Mouse (Mus musculus) neural tube, embryonic 13.5 days (tissue): ENCODE results near the gene Olfr1225. TPM values are rescaled to one million over a fixed set of nuclear protein-coding genes. Genes with fewer than 3 reads are reported as not detected.
"Not testable (repeated sequence)": the region's sequence is repeated elsewhere in the genome, so short reads cannot be mapped to it uniquely, and the experiment has no call there.

Experiments used
- ATAC-seq: fragments of 200-750 bp; cut with Nextera tagmentation; 2 replicates; pipeline ENCODE4 v1.8.0; 2017; ENCODE audit warnings: low read depth, mild to moderate bottlenecking, moderate TSS enrichment, moderate library complexity
- H3K27ac ChIP-seq: fragments of 300-500 bp; sonication (generic); replicated peaks from 2 replicates; pipeline ENCODE4 v1.5.1; 2015; ENCODE audit warnings: moderate library complexity, mild to moderate bottlenecking, inconsistent platforms
- H3K27me3 ChIP-seq: fragments of 300-500 bp; sonication (generic); 2 replicates; pipeline ENCODE4 v1.6.1; 2015; ENCODE audit warnings: mild to moderate bottlenecking, inconsistent platforms
- H3K36me3 ChIP-seq: fragments of 300-500 bp; sonication (generic); 2 replicates; pipeline ENCODE4 v1.6.1; 2015; ENCODE audit warnings: mild to moderate bottlenecking, inconsistent platforms
- H3K4me1 ChIP-seq: fragments of 300-500 bp; sonication (generic); replicated peaks from 2 replicates; pipeline ENCODE4 v1.6.1; 2015; ENCODE audit warnings: inconsistent platforms
- H3K4me2 ChIP-seq: fragments of 300-500 bp; sonication (generic); 2 replicates; pipeline ENCODE4 v1.6.1; 2015; ENCODE audit warnings: inconsistent platforms, mild to moderate bottlenecking, moderate library complexity
- H3K4me3 ChIP-seq: fragments of 300-500 bp; sonication (generic); 2 replicates; pipeline ENCODE4 v1.5.1; 2015; ENCODE audit warnings: mild to moderate bottlenecking, inconsistent platforms
- H3K9ac ChIP-seq: fragments of 300-500 bp; sonication (generic); 2 replicates; pipeline ENCODE4 v1.6.1; 2015; ENCODE audit warnings: moderate library complexity, mild to moderate bottlenecking, inconsistent platforms
- H3K9me3 ChIP-seq: fragments of 300-500 bp; sonication (generic); 2 replicates; pipeline ENCODE4 v1.6.1; 2016; ENCODE audit warnings: inconsistent platforms
- WGBS: fragments of 180-500 bp; shearing (Covaris S2); methylation state at CpG from one replicate; pipeline ENCODE4 v1.1.7; 2015; 5-methylcytosine and 5-hydroxymethylcytosine counted together
- polyA plus RNA-seq: library from polyadenylated mRNA; unstranded; fragments of >200 nt; fragmentation: Nextera tagmentation; extraction: Ambion mirVana; gene quantifications from 2 replicates; pipeline ENCODE4 v1.2.1, GENCODE M21; 2015

Gene Olfr1225
- not detected in 2 replicates for polyA plus RNA-seq

DNA sequence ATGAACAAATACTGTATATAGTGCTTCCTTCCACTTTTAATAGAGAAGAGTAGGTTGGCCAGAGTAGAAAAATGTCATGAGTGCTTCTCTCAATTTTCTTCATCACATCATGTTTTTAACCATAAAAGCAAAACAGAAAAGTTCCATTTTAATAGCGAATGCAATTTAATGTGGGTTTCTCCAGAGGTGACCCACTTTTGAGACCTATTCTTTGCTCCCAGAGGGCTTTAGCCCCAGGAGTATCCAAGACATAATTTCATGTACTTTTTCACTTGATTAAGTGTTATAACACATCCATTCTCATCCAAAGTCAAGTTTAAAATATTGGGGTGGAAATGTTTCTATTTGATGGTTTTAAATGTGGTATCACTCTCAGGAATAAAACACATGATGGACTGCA is at the start of gene Olfr1225:
TSS of gene Olfr1225 (minus strand) at position 101 of the 400 bp plus-strand sequence.
- H3K27ac ChIP-seq: no peak within 1 kb of the TSS
- H3K4me3 ChIP-seq: no peak within 1 kb of the TSS
- WGBS: 90% methylated on average over 1 of the region's 1 CpGs
- no peaks in the 10 kb centered on the region for H3K36me3 ChIP-seq
- H3K4me1 ChIP-seq: no peaks in the 10 kb centered on the region
- no peaks in the 10 kb centered on the region for H3K9me3 ChIP-seq
- H3K27me3 ChIP-seq: no peaks in the 10 kb centered on the region
- H3K9ac ChIP-seq: no peak within 1 kb of the TSS
- no peak within 1 kb of the TSS for H3K4me2 ChIP-seq
- no peak for ATAC-seq

DNA sequence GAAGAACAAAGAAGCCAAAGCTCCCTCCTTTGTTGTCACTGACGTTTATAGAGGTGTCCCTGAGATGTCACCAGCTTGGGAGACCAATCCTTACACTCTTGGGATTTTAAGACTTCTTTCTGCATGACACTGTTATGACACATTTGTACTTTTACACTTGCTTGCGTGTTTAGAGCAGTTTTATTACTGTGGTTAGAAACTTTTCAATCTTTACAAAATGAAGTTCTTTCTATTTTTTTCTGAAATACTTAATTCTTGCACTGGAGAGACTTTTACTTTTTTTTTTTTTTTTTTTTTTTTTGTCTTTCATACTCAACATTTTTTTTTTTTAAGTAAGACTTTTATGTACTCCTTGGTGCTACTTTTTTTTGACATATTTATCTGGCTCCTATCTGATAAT is 25.5 kb upstream of the Olfr1225 start, which contains the start of gene Olfr1226:
TSS of gene Olfr1226 (minus strand) at position 101 of the 400 bp plus-strand sequence.
- no peak for ATAC-seq
- WGBS: 61% methylated on average over 2 of the region's 2 CpGs

DNA sequence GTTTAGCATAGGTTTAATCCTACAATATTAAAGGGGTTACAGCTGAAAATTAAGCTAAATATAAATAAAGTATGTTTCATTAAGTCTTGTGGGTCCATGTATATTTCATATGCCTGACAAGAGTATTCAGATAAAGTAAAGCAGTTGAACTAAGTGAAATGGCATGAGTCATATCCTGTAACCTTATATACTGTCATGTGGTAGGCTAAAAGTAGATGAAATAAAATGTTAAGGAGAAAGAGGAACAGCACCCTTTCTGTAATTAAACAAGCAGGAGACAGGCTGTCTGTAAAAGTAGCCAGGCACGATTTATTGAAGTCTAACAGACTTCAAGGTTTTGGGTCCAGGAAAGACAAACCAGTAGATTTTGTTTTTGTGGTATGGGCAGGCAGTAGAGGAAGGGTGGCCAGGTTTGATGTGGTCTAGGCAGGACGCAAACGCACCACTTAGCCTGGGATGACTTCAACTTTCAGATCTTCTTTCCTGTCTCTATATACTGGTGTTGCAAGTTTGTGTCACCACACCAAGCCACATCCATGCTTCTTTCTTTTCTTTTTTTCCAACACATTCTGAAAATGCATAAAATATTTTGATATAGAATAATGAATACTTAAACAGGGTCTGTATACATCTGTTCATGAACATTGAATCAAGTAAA is 22.0 kb upstream of the Olfr1225 start:
- Histone ChIP-seq H3K36me3 (no peaks in the 10 kb centered on the region), H3K4me3 (no peak overlapping the region), H3K4me2 (no peak overlapping the region), H3K9ac (no peak overlapping the region), H3K27ac (no peak overlapping the region), H3K9me3 (no peaks in the 10 kb centered on the region), H3K27me3 (no peaks in the 10 kb centered on the region), H3K4me1 (no peaks in the 10 kb centered on the region)
- ATAC-seq: no peak
- WGBS: 92% methylated on average over 3 of the region's 3 CpGs

More for the DNA sequence above, 25.5 kb upstream of the Olfr1225 start, which contains the start of gene Olfr1226:
- H3K4me3 ChIP-seq: no peak within 1 kb of the TSS
- H3K27me3 ChIP-seq: no peaks in the 10 kb centered on the region
- H3K9ac ChIP-seq: no peak within 1 kb of the TSS
- no peaks in the 10 kb centered on the region for H3K36me3 ChIP-seq
- no peak within 1 kb of the TSS for H3K27ac ChIP-seq
- H3K4me2 ChIP-seq: no peak within 1 kb of the TSS
- no peaks in the 10 kb centered on the region for H3K4me1 ChIP-seq
- H3K9me3 ChIP-seq: no peaks in the 10 kb centered on the region

DNA sequence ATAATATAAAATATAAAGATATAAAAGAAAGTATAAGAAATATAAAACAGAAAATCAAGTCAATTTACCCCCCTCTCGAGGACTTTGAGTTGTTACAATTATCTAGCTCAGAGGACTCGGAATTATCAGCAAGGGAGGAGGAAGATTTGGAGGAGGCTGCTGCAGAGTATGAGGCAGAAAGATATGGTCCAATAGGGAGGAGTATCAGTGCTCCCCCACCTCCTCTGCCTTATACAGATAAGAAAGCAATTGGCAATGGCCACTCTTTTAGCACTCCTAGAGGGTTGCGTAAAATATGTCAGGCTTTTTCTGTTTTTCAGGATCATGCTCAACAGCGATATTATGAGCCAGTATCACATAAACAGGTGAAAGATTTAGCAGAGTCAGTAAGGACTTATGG is 9.8 kb downstream of the Olfr1225 start:
- not testable (repeated sequence) for H3K4me3 ChIP-seq, H3K9me3 ChIP-seq, H3K36me3 ChIP-seq, H3K27me3 ChIP-seq, H3K27ac ChIP-seq, ATAC-seq, H3K4me2 ChIP-seq, H3K4me1 ChIP-seq, H3K9ac ChIP-seq
- WGBS: 88% methylated on average over 4 of the region's 4 CpGs

DNA sequence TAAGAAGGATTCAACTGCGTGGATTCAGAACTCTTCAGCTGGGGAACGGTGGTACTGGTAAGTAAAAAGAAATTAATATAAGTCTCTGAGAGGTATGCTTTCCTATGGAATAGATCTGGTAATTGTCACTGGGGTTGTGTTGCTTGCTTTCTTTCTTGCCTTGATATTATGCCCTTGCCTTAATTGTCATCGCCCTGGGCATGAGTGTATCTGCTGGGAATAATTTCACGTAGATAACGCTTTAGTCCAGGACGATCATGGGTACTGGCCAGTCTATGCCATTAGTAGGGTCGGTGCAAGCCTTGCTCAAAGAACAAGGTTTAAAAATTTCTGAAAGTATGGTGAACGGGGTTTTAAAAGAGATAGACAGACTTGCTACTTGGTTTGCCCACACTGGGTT is 10.5 kb downstream of the Olfr1225 start, which contains the start of gene Olfr1224-ps1:
TSS of gene Olfr1224-ps1 (minus strand) at position 101 of the 400 bp plus-strand sequence.
- not testable (repeated sequence) for H3K4me1 ChIP-seq, H3K4me2 ChIP-seq, H3K9ac ChIP-seq, H3K9me3 ChIP-seq, H3K27me3 ChIP-seq, ATAC-seq, H3K4me3 ChIP-seq, H3K27ac ChIP-seq, H3K36me3 ChIP-seq
- WGBS: 92% methylated on average over 8 of the region's 8 CpGs

DNA sequence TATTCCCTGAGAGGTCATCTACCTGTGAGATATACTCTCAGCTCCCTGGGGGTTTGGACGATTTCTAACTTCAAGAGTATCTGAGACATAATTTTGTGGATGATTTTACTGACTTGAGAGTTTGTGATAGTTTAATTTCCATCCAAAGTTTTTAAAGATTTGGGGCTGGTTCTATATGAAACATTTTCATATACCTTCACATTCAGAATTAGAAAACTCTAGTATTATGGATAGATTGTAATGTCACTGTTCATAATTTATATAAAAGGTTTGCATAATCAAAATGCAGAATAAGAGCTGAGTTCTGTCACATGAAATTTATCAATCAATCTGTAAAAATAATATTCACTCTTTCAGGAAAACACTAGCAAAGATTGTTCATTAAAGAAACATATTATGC is 23.0 kb downstream of the Olfr1225 start, which contains the start of gene Olfr1223:
TSS of gene Olfr1223 (minus strand) at position 101 of the 400 bp plus-strand sequence.
- no peaks in the 10 kb centered on the region for H3K9me3 ChIP-seq
- ATAC-seq: no peak
- H3K27ac ChIP-seq: no peak within 1 kb of the TSS
- no peak within 1 kb of the TSS for H3K4me2 ChIP-seq
- H3K36me3 ChIP-seq: no peaks in the 10 kb centered on the region
- H3K9ac ChIP-seq: no peak within 1 kb of the TSS
- WGBS: 76% methylated on average over 1 of the region's 1 CpGs
- H3K4me1 ChIP-seq: no peaks in the 10 kb centered on the region
- no peak within 1 kb of the TSS for H3K4me3 ChIP-seq
- H3K27me3 ChIP-seq: no peaks in the 10 kb centered on the region

DNA sequence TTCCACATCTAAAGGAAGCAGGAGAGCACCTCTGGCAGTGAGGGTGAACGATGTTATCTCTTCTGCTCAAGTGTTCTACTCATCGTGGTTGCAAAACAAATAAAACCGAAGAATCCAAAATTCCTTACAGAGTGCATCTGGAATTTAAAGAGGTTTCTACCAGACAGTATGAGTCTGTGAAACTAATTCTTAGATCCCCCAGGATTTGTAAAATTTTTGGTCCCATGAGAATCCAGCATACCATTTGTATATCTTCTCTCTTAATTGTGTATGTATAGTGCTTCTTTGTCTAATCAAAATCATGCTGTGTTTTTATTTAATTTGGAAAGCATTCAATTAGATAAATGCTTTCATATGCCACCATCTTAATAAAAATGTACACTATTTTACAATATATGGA is 41.5 kb downstream of the Olfr1225 start, which contains the start of gene Olfr1222:
TSS of gene Olfr1222 (minus strand) at position 101 of the 400 bp plus-strand sequence.
- 84% methylated on average over 3 of the region's 3 CpGs for WGBS
- Histone ChIP-seq H3K9ac (no peak within 1 kb of the TSS), H3K4me2 (no peak within 1 kb of the TSS), H3K4me1 (no peaks in the 10 kb centered on the region), H3K4me3 (no peak within 1 kb of the TSS), H3K9me3 (no peaks in the 10 kb centered on the region), H3K27me3 (no peaks in the 10 kb centered on the region), H3K36me3 (no peaks in the 10 kb centered on the region), H3K27ac (no peak within 1 kb of the TSS)
- no peak for ATAC-seq

Other genes with a start within 250 kb of the Olfr1225 start
- not detected in 2 replicates for gene Olfr1211, start 236.6 kb downstream of the Olfr1225 start, polyA plus RNA-seq
- not detected in 2 replicates for gene Olfr1212, start 220.7 kb downstream of the Olfr1225 start, polyA plus RNA-seq
- gene Gm13762, start 194.4 kb downstream of the Olfr1225 start, polyA plus RNA-seq: not detected in 2 replicates
- gene Olfr1214, start 182.0 kb downstream of the Olfr1225 start, polyA plus RNA-seq: not detected in 2 replicates
- not detected in 2 replicates for gene Olfr1215, start 167.7 kb downstream of the Olfr1225 start, polyA plus RNA-seq
- not detected in 2 replicates for gene Olfr1216, start 156.3 kb downstream of the Olfr1225 start, polyA plus RNA-seq
- gene Olfr1217, start 142.6 kb downstream of the Olfr1225 start, polyA plus RNA-seq: not detected in 2 replicates
- gene Olfr1218, start 113.5 kb downstream of the Olfr1225 start, polyA plus RNA-seq: not detected in 2 replicates
- gene Olfr1219, start 91.2 kb downstream of the Olfr1225 start, polyA plus RNA-seq: not detected in 2 replicates
- gene Olfr1220, start 67.8 kb downstream of the Olfr1225 start, polyA plus RNA-seq: not detected in 2 replicates
- gene Olfr1221, start 57.4 kb downstream of the Olfr1225 start, polyA plus RNA-seq: not detected in 2 replicates
- gene Olfr1222, start 41.6 kb downstream of the Olfr1225 start, polyA plus RNA-seq: not detected in 2 replicates
- gene Olfr1223, start 23.1 kb downstream of the Olfr1225 start, polyA plus RNA-seq: not detected in 2 replicates
- gene Olfr1224-ps1, start 10.6 kb downstream of the Olfr1225 start, polyA plus RNA-seq: not detected in 2 replicates
- not detected in 2 replicates for gene Olfr1226, start 25.4 kb upstream of the Olfr1225 start, polyA plus RNA-seq
- not detected in 2 replicates for gene Olfr1228, start 79.4 kb upstream of the Olfr1225 start, polyA plus RNA-seq
- gene Olfr1229, start 113.3 kb upstream of the Olfr1225 start, polyA plus RNA-seq: not detected in 2 replicates
- gene Olfr1230, start 122.6 kb upstream of the Olfr1225 start, polyA plus RNA-seq: not detected in 2 replicates
- not detected in 2 replicates for gene Olfr1231, start 132.4 kb upstream of the Olfr1225 start, polyA plus RNA-seq
- gene Olfr1232, start 155.0 kb upstream of the Olfr1225 start, polyA plus RNA-seq: not detected in 2 replicates
- gene Olfr1233, start 167.7 kb upstream of the Olfr1225 start, polyA plus RNA-seq: not detected in 2 replicates
- not detected in 2 replicates for gene Olfr1234, start 190.2 kb upstream of the Olfr1225 start, polyA plus RNA-seq
- not detected in 2 replicates for gene Olfr1238, start 235.0 kb upstream of the Olfr1225 start, polyA plus RNA-seq
- not detected in 2 replicates for gene Olfr1239, start 245.7 kb upstream of the Olfr1225 start, polyA plus RNA-seq